18 mouse cellular contexts compared by ENCODE assay signal in the genomic region with DNA sequence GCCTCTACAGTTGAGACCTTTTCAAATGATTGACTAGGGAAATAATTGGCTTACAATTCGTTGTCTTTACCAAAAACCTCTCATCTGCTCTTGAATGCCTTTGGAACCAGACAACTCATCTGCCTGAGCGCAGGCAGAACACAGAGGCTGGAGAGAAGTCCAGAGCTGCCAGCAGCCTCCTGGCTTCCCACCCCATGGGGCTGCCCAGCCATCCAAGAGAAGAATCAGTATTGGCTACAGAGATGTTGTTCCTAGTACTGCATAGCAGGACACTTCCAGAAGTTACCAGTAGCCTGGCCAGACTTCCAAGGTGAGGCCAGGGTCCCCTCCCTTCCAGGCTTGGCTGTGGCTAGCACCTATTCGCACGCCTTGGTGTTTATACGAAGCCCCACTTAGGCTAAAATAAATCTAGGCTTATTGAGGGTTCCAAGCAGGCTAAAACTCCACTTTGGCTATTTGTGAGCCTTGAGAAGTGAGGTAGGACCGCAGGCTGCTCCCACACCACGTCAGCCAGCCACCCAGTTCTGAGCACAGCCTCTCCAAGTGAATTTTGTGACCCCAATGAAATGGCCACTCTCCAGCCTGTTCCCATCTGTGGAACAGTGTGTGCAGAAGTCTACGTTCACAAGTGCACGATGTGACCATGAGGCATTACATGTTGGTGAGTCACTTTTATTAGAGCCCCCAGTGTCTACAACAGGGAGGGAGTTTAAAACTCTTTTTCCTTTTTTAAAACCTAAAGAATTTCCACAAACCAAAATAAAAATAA. TPM values are rescaled to one million over a fixed set of nuclear protein-coding genes. Genes with fewer than 3 reads are reported as not detected.
DNase-seq lines count a peak whose midpoint lies in the region; ATAC-seq and TF ChIP-seq lines count a peak whose summit lies in the region.
"Had no signal": no experiment of that assay in that cellular context is flagged by ENCODE, and none has a peak within 500 bp of the region (broad histone marks: within the 10 kb centered on the region; RNA-seq: fewer than 3 reads in every experiment).

No protein-coding gene starts in this region.

- no peak overlapping the region for H3K4me2 ChIP-seq in embryonic facial prominence, embryonic 13.5 days
- H3K4me2 ChIP-seq in stomach, embryonic 14.5 days (replicated peaks; ENCODE audit: low read depth, low read length) = no peak overlapping the region
- no peak overlapping the region for H3K4me2 ChIP-seq in forebrain, embryonic 12.5 days
- H3K4me2 ChIP-seq: limb, embryonic 13.5 days; neural tube, embryonic 12.5 days had no signal

- ATAC-seq in embryonic facial prominence, embryonic 13.5 days (ENCODE audit: insufficient number of reproducible peaks, insufficient read depth, low FRiP score, low TSS enrichment, low read depth) = no peak
- ATAC-seq in stomach, embryonic 14.5 days (ENCODE audit: insufficient number of reproducible peaks, insufficient read depth, low FRiP score, low read depth) = no peak
- no peak for ATAC-seq in forebrain, embryonic 12.5 days (ENCODE audit: low FRiP score)
- ATAC-seq: liver, postnatal 0 days; Patski had no signal

- H3K27me3 ChIP-seq in embryonic facial prominence, embryonic 13.5 days = no peaks in the 10 kb centered on the region
- H3K27me3 ChIP-seq in embryonic facial prominence, embryonic 10.5 days (replicated peaks; ENCODE audit: low read depth, poor library complexity, severe bottlenecking) = no peaks in the 10 kb centered on the region
- no peaks in the 10 kb centered on the region for H3K27me3 ChIP-seq in kidney, adult 2 months (replicated peaks; ENCODE audit: control insufficient read depth, insufficient read depth, low read length)
- H3K27me3 ChIP-seq in stomach, embryonic 14.5 days (ENCODE audit: control insufficient read depth, insufficient read depth, low read length) = no peaks in the 10 kb centered on the region
- no peaks in the 10 kb centered on the region for H3K27me3 ChIP-seq in forebrain, embryonic 12.5 days
- H3K27me3 ChIP-seq: limb, embryonic 13.5 days; neural tube, embryonic 12.5 days; Patski had no signal

- DNase-seq in embryonic facial prominence, embryonic 10.5 days (ENCODE audit: low spot score) = no peak
- DNase-seq in kidney, adult 2 months = peak; percentile 39
- no peak for DNase-seq in kidney, postnatal 4 days
- peak; percentile 15 to 52 for DNase-seq in gastrocnemius, adult 8-10 months (ENCODE audit: low spot score in 2 of 2)
- DNase-seq in thymus, adult 18-20 months = no peak
- DNase-seq: cerebellum, adult 8-10 months; embryo, embryonic 11 days; layer of hippocampus, postnatal 36 days; liver, postnatal 0 days; right cerebral cortex, postnatal 4 days; thymus, adult 2 months had no signal

- H3K9ac ChIP-seq in embryonic facial prominence, embryonic 13.5 days = no peak overlapping the region
- no peak overlapping the region for H3K9ac ChIP-seq in stomach, embryonic 14.5 days (replicated peaks; ENCODE audit: low read depth, low read length)
- no peak overlapping the region for H3K9ac ChIP-seq in forebrain, embryonic 12.5 days
- H3K9ac ChIP-seq: limb, embryonic 13.5 days; liver, postnatal 0 days; neural tube, embryonic 12.5 days had no signal

- peaks cover 28% of the 10 kb centered on the region for H3K4me1 ChIP-seq in embryonic facial prominence, embryonic 13.5 days
- peaks cover 28% of the 10 kb centered on the region for H3K4me1 ChIP-seq in embryonic facial prominence, embryonic 10.5 days
- H3K4me1 ChIP-seq in kidney, adult 2 months (ENCODE audit: control insufficient read depth, insufficient read depth, low read length) = peaks cover 22% of the 10 kb centered on the region
- H3K4me1 ChIP-seq in stomach, embryonic 14.5 days (ENCODE audit: control insufficient read depth, insufficient read depth, low read length) = peaks cover 25% of the 10 kb centered on the region
- H3K4me1 ChIP-seq in forebrain, embryonic 12.5 days = peaks cover 19% of the 10 kb centered on the region

- H3K4me3 ChIP-seq in embryonic facial prominence, embryonic 13.5 days = no peak overlapping the region
- H3K4me3 ChIP-seq in embryonic facial prominence, embryonic 10.5 days = no peak overlapping the region
- H3K4me3 ChIP-seq in kidney, adult 2 months (ENCODE audit: insufficient read depth, low read depth, low read length) = no peak overlapping the region
- H3K4me3 ChIP-seq in stomach, embryonic 14.5 days (ENCODE audit: low read depth, low read length) = no peak overlapping the region
- no peak overlapping the region for H3K4me3 ChIP-seq in forebrain, embryonic 12.5 days (replicated peaks)
- H3K4me3 ChIP-seq: limb, embryonic 13.5 days; neural tube, embryonic 12.5 days had no signal

- TF ChIP-seq CTCF in kidney, adult 2 months (conservative IDR thresholded peaks at IDR 0.05; ENCODE audit: insufficient read depth, insufficient read length, low read depth, low read length) = no peak

- H3K27ac ChIP-seq in embryonic facial prominence, embryonic 13.5 days = 0 out of 2 replicates have a peak overlapping the region, but pooled peaks have one; percentile 28
- H3K27ac ChIP-seq in embryonic facial prominence, embryonic 10.5 days (replicated peaks) = no peak overlapping the region
- H3K27ac ChIP-seq in kidney, adult 2 months (ENCODE audit: insufficient read depth, low read depth, low read length) = no peak overlapping the region
- peak overlapping the region; percentile 71 for H3K27ac ChIP-seq in stomach, embryonic 14.5 days (ENCODE audit: low read length)
- no peak overlapping the region for H3K27ac ChIP-seq in forebrain, embryonic 12.5 days
- H3K27ac ChIP-seq: limb, embryonic 13.5 days; neural tube, embryonic 12.5 days had no signal

- 91% methylated on average over 9 of the region's 9 CpGs for WGBS in embryonic facial prominence, embryonic 13.5 days
- 91% methylated on average over 9 of the region's 9 CpGs for WGBS in embryonic facial prominence, embryonic 10.5 days
- WGBS in kidney, adult 2 months = 77% methylated on average over 9 of the region's 9 CpGs
- 65% methylated on average over 9 of the region's 9 CpGs for WGBS in stomach, embryonic 14.5 days
- WGBS in forebrain, embryonic 12.5 days = 86% methylated on average over 9 of the region's 9 CpGs

- H3K36me3 ChIP-seq in embryonic facial prominence, embryonic 13.5 days = no peaks in the 10 kb centered on the region
- H3K36me3 ChIP-seq in embryonic facial prominence, embryonic 10.5 days (replicated peaks) = no peaks in the 10 kb centered on the region
- H3K36me3 ChIP-seq in kidney, adult 2 months (ENCODE audit: control insufficient read depth, insufficient read depth, low read length) = no peaks in the 10 kb centered on the region
- no peaks in the 10 kb centered on the region for H3K36me3 ChIP-seq in stomach, embryonic 14.5 days (ENCODE audit: control insufficient read depth, insufficient read depth, low read length)
- H3K36me3 ChIP-seq in forebrain, embryonic 12.5 days (replicated peaks) = no peaks in the 10 kb centered on the region
- H3K36me3 ChIP-seq: limb, embryonic 13.5 days; neural tube, embryonic 12.5 days had no signal

- no peaks in the 10 kb centered on the region for H3K9me3 ChIP-seq in embryonic facial prominence, embryonic 13.5 days
- no peaks in the 10 kb centered on the region for H3K9me3 ChIP-seq in embryonic facial prominence, embryonic 10.5 days
- H3K9me3 ChIP-seq in stomach, embryonic 14.5 days (ENCODE audit: control insufficient read depth, low read depth, low read length) = no peaks in the 10 kb centered on the region
- no peaks in the 10 kb centered on the region for H3K9me3 ChIP-seq in forebrain, embryonic 12.5 days
- H3K9me3 ChIP-seq: limb, embryonic 13.5 days; neural tube, embryonic 12.5 days had no signal

- TF ChIP-seq POLR2A in kidney, adult 2 months (IDR thresholded peaks at IDR 0.05; ENCODE audit: low read depth, low read length) = no peak

RNA-seq across cellular contexts. Expression of a gene that starts 25.3 kb away (rescaled TPM):
- 0.53 and 2.2 TPM in 2 replicates for polyA plus RNA-seq in embryonic facial prominence, embryonic 13.5 days (2015; fragmentation: Nextera tagmentation; extraction: Ambion mirVana)
- polyA plus RNA-seq in embryonic facial prominence, embryonic 10.5 days (2016; fragmentation: Nextera tagmentation; extraction: Ambion mirVana) = 0.34 and 0.77 TPM in 2 replicates
- 53.5 and 56.0 TPM in 2 replicates for polyA plus RNA-seq in kidney, adult 2 months (2012; rRNA removed)
- 1 to 10 TPM; 1.0 to 2.3 (median 2.0) TPM for total RNA-seq in gastrocnemius, adult 8-10 months (2022)
- 9.6 and 13.4 TPM in 2 replicates for polyA plus RNA-seq in stomach, embryonic 14.5 days (2014; fragmentation: Nextera tagmentation; extraction: Ambion mirVana)
- 1.3 and 1.4 TPM in 2 replicates for polyA plus RNA-seq in forebrain, embryonic 12.5 days (2016; fragmentation: Nextera tagmentation; extraction: Ambion mirVana)
- total RNA-seq: megakaryocyte progenitor cell, adult 5-6 weeks had no signal

RNA-seq across cellular contexts. Expression of a gene that starts 53.9 kb away (rescaled TPM):
- 116 and 118 TPM in 2 replicates for polyA plus RNA-seq in embryonic facial prominence, embryonic 13.5 days (2015; fragmentation: Nextera tagmentation; extraction: Ambion mirVana)
- polyA plus RNA-seq in embryonic facial prominence, embryonic 10.5 days (2016; fragmentation: Nextera tagmentation; extraction: Ambion mirVana) = 194 and 204 TPM in 2 replicates
- 197 and 230 TPM in 2 replicates for polyA plus RNA-seq in kidney, adult 2 months (2012; rRNA removed)
- 10 to 100 TPM; 40.7 to 56.5 (median 45.0) TPM for total RNA-seq in gastrocnemius, adult 8-10 months (2022)
- 207 and 214 TPM in 2 replicates for polyA plus RNA-seq in stomach, embryonic 14.5 days (2014; fragmentation: Nextera tagmentation; extraction: Ambion mirVana)
- 125 and 140 TPM in 2 replicates for polyA plus RNA-seq in forebrain, embryonic 12.5 days (2016; fragmentation: Nextera tagmentation; extraction: Ambion mirVana)

Comparison
In these comparisons a context has a peak if more than half of its experiments do, and no peak if none do; other contexts are left out.
1. H3K27ac ChIP-seq: peak in embryonic facial prominence, embryonic 13.5 days (single experiment) and stomach, embryonic 14.5 days (single experiment); none in embryonic facial prominence, embryonic 10.5 days (single experiment), kidney, adult 2 months (single experiment) and forebrain, embryonic 12.5 days (single experiment).
2. DNase-seq: peak in kidney, adult 2 months (single experiment) and gastrocnemius, adult 8-10 months (2 of 2); none in embryonic facial prominence, embryonic 10.5 days (single experiment), kidney, postnatal 4 days (0 of 2) and thymus, adult 18-20 months (0 of 2).